Mouse (Mus musculus): ENCODE data around the gene Rasl11a. TPM values are rescaled to one million over a fixed set of nuclear protein-coding genes. Genes with fewer than 3 reads are reported as not detected.

Gene Rasl11a
- polyA plus RNA-seq, 1 experiment from 2014 or later = 12.5 TPM

DNA sequence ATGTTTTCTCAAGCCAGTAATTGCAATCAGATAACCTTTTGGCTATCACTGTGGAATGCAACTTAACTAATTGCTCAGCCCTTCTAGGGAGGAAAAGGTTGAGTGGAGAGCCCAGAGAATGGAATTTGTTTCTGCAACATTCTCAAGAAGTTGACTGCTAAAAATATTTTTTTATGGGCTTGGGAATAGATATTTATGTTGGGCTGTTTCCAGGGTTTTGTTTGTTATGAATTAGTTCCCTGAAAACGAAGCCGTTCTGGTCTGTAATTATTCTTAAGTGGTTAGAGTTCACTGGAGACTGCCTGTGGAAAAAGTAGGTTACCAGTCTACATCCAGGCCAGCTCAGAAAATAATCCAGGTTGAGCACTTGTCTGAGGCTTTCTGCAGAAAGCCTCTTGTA lies 1.6 kb downstream of the Rasl11a start:
- 86% methylated on average over 2 of the region's 2 CpGs for WGBS
- H3K4me2 ChIP-seq (replicated peaks) = peak overlapping the region; percentile 96
- no peaks in the 10 kb centered on the region for H3K9me3 ChIP-seq
- peak overlapping the region; percentile 78; the same call in 1 of the 2 replicates for H3K4me3 ChIP-seq (replicated peaks)
- 0 out of 2 replicates have a peak, but pooled peaks cover 2% of the 10 kb centered on the region for H3K36me3 ChIP-seq
- H3K27me3 ChIP-seq = no peaks in the 10 kb centered on the region
- ATAC-seq = no peak
- H3K4me1 ChIP-seq (replicated peaks) = peaks cover 20% of the 10 kb centered on the region
- no peak overlapping the region for H3K9ac ChIP-seq (replicated peaks)
- no peak overlapping the region for H3K27ac ChIP-seq

DNA sequence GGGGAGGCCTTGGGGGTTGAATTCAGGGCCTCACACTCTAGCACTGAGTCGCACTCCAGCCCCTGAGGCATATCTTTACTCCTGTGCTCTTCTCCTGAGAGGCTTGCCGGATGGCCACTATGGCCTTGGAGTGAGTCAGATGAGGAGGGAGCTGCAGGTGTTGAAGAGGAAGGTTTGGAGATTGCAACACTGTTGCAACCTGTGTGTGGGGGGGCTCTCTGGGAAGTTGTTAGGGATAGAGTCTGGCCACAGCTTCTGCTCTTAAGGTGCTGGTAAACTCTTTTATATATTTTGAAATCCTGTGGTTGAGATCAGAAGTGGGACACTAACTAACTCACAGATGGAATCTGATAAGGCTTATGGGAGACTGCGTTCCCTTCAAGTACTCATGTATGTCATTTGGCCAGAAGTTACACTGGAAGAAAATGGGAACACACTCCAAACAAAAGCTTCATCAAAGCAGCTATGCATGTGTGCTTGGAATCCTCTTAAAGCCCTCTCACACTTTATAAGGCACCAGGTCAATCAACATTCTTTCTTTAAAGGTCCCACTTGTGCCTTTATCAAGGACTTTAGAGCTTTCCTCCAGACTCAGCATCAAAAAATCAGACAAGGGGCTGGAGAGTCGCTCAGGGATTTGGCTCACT lies 4.2 kb downstream of the Rasl11a start:
- Histone ChIP-seq H3K27me3 (no peaks in the 10 kb centered on the region), H3K4me2 (replicated peaks) (no peak overlapping the region), H3K36me3 (0 out of 2 replicates have a peak, but pooled peaks cover 2% of the 10 kb centered on the region), H3K4me1 (replicated peaks) (peaks cover 20% of the 10 kb centered on the region), H3K27ac (no peak overlapping the region), H3K9me3 (no peaks in the 10 kb centered on the region), H3K9ac (replicated peaks) (no peak overlapping the region), H3K4me3 (replicated peaks) (no peak overlapping the region)
- ATAC-seq = no peak
- WGBS = 93% methylated on average over 4 of the region's 4 CpGs

DNA sequence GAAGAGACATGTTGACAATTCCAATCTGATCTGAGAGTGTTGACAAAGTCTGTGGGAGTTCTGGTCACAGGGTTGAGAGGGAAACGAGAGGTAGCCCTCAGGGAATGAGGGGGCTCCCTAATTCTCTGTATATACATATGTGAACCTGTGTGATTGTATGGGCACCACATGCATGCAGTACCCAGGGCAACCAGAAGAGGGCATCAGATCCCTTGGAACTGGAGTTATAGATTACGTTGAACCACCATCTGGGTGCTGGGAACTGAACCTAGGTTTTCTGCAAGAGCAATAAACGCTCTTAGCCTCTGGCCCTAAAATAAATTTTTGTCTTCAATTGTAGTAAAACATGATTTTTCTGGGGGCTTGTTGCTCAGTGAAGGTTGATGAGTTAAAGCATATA lies 11.2 kb downstream of the Rasl11a start:
- Histone ChIP-seq H3K4me1 (replicated peaks) (no peaks in the 10 kb centered on the region), H3K4me2 (replicated peaks) (no peak overlapping the region), H3K27ac (no peak overlapping the region), H3K9ac (replicated peaks) (no peak overlapping the region), H3K36me3 (no peaks in the 10 kb centered on the region), H3K4me3 (replicated peaks) (no peak overlapping the region), H3K27me3 (no peaks in the 10 kb centered on the region), H3K9me3 (no peaks in the 10 kb centered on the region)
- 93% methylated on average over 3 of the region's 3 CpGs for WGBS
- ATAC-seq = no peak

GRCm38 (mm10) chr5:146857620-146858019 lies 12.7 kb downstream of the Rasl11a start:
- no peaks in the 10 kb centered on the region for H3K4me1 ChIP-seq (replicated peaks)
- H3K27ac ChIP-seq = no peak overlapping the region
- H3K9me3 ChIP-seq = no peaks in the 10 kb centered on the region
- H3K4me3 ChIP-seq (replicated peaks) = no peak overlapping the region
- no peak overlapping the region for H3K4me2 ChIP-seq (replicated peaks)
- H3K9ac ChIP-seq (replicated peaks) = no peak overlapping the region
- 88% methylated on average over 8 of the region's 8 CpGs for WGBS
- ATAC-seq = no peak
- no peaks in the 10 kb centered on the region for H3K27me3 ChIP-seq
- no peaks in the 10 kb centered on the region for H3K36me3 ChIP-seq

DNA sequence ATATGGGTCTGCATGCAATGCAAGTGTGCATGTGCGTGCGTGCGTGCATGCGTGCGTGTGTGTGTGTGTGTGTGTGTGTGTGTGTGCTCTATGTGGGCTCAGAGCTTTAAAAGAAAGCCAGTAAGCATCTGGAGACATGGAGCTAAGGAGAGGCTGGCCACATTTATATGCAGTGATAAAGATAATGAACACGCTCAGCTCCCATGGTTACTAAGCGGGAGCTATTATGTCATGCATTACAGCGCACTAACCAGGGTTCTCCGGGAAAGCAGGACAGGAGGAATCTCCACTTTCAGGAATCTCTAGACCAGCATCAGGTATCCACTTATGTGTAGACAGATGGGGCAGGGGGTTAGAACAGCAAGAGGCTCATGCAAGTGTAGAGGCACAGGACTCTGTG lies 13.9 kb downstream of the Rasl11a start:
- no peaks in the 10 kb centered on the region for H3K36me3 ChIP-seq
- no peaks in the 10 kb centered on the region for H3K4me1 ChIP-seq (replicated peaks)
- no peak overlapping the region for H3K9ac ChIP-seq (replicated peaks)
- no peaks in the 10 kb centered on the region for H3K27me3 ChIP-seq
- H3K27ac ChIP-seq = no peak overlapping the region
- H3K4me3 ChIP-seq (replicated peaks) = no peak overlapping the region
- no peak overlapping the region for H3K4me2 ChIP-seq (replicated peaks)
- no peaks in the 10 kb centered on the region for H3K9me3 ChIP-seq
- ATAC-seq = peak; percentile 30; the same call in 1 of the 2 replicates
- WGBS = 91% methylated on average over 9 of the region's 9 CpGs

- no peak for ATAC-seq
- H3K36me3 ChIP-seq = no peaks in the 10 kb centered on the region
- no peak overlapping the region for H3K4me2 ChIP-seq (replicated peaks)
- no peaks in the 10 kb centered on the region for H3K9me3 ChIP-seq
- no peak overlapping the region for H3K9ac ChIP-seq (replicated peaks)
- H3K27me3 ChIP-seq = no peaks in the 10 kb centered on the region
- no peak overlapping the region for H3K27ac ChIP-seq
- 71% methylated on average over 8 of the region's 8 CpGs for WGBS
- no peak overlapping the region for H3K4me3 ChIP-seq (replicated peaks)
- no peaks in the 10 kb centered on the region for H3K4me1 ChIP-seq (replicated peaks)
These were observed 14.4 kb downstream of the Rasl11a start for GRCm38 (mm10) chr5:146859246-146859645.

- Histone ChIP-seq H3K9me3 (no peaks in the 10 kb centered on the region), H3K27ac (no peak overlapping the region), H3K27me3 (no peaks in the 10 kb centered on the region), H3K4me1 (replicated peaks) (no peaks in the 10 kb centered on the region), H3K4me2 (replicated peaks) (no peak overlapping the region), H3K4me3 (replicated peaks) (no peak overlapping the region), H3K9ac (replicated peaks) (no peak overlapping the region), H3K36me3 (no peaks in the 10 kb centered on the region)
- no peak for ATAC-seq
- 85% methylated on average over 18 of the region's 18 CpGs for WGBS
These were observed 15.5 kb downstream of the Rasl11a start for GRCm38 (mm10) chr5:146860222-146860998.

- H3K4me3 ChIP-seq (replicated peaks) = no peak overlapping the region
- 40% methylated on average over 7 of the region's 7 CpGs for WGBS
These were observed 16.7 kb downstream of the Rasl11a start for GRCm38 (mm10) chr5:146861588-146861987.

GRCm38 (mm10) chr5:146865511-146865910 lies 20.6 kb downstream of the Rasl11a start:
- 84% methylated on average over 4 of the region's 4 CpGs for WGBS
- no peak overlapping the region for H3K27ac ChIP-seq
- H3K9ac ChIP-seq (replicated peaks) = no peak overlapping the region
- no peak overlapping the region for H3K4me2 ChIP-seq (replicated peaks)
- H3K9me3 ChIP-seq = no peaks in the 10 kb centered on the region
- no peak overlapping the region for H3K4me3 ChIP-seq (replicated peaks)
- no peak for ATAC-seq
- H3K4me1 ChIP-seq (replicated peaks) = peaks cover 7% of the 10 kb centered on the region; the same call in 1 of the 2 replicates
- no peaks in the 10 kb centered on the region for H3K36me3 ChIP-seq
- no peaks in the 10 kb centered on the region for H3K27me3 ChIP-seq

More at GRCm38 (mm10) chr5:146861588-146861987, 16.7 kb downstream of the Rasl11a start:
- no peak overlapping the region for H3K9ac ChIP-seq (replicated peaks)
- H3K4me1 ChIP-seq (replicated peaks) = no peaks in the 10 kb centered on the region
- H3K4me2 ChIP-seq (replicated peaks) = no peak overlapping the region
- H3K9me3 ChIP-seq = no peaks in the 10 kb centered on the region
- H3K27me3 ChIP-seq = no peaks in the 10 kb centered on the region
- H3K36me3 ChIP-seq = no peaks in the 10 kb centered on the region
- ATAC-seq = no peak
- no peak overlapping the region for H3K27ac ChIP-seq

- Histone ChIP-seq H3K4me3 (replicated peaks) (no peak overlapping the region), H3K9ac (replicated peaks) (no peak overlapping the region), H3K27ac (no peak overlapping the region), H3K4me1 (replicated peaks) (peaks cover 7% of the 10 kb centered on the region; the same call in 1 of the 2 replicates), H3K4me2 (replicated peaks) (no peak overlapping the region), H3K9me3 (no peaks in the 10 kb centered on the region), H3K36me3 (no peaks in the 10 kb centered on the region), H3K27me3 (no peaks in the 10 kb centered on the region)
- ATAC-seq = no peak
- 93% methylated on average over 2 of the region's 2 CpGs for WGBS
These were observed 21.4 kb downstream of the Rasl11a start for GRCm38 (mm10) chr5:146866277-146866676.

- H3K27me3 ChIP-seq = no peaks in the 10 kb centered on the region
- peak overlapping the region; percentile 21 for H3K4me3 ChIP-seq (replicated peaks)
- ATAC-seq = peak; percentile 55
- H3K4me2 ChIP-seq (replicated peaks) = peak overlapping the region; percentile 49
- 5% methylated on average over 19 of the region's 19 CpGs for WGBS
- H3K27ac ChIP-seq = no peak overlapping the region
- peaks cover 7% of the 10 kb centered on the region; the same call in 1 of the 2 replicates for H3K4me1 ChIP-seq (replicated peaks)
- no peaks in the 10 kb centered on the region for H3K36me3 ChIP-seq
- H3K9me3 ChIP-seq = no peaks in the 10 kb centered on the region
- H3K9ac ChIP-seq (replicated peaks) = peak overlapping the region; percentile 55; the same call in 1 of the 2 replicates
These were observed 22.5 kb downstream of the Rasl11a start for GRCm38 (mm10) chr5:146867246-146867945.

GRCm38 (mm10) chr5:146867946-146868314 lies 23.1 kb downstream of the Rasl11a start:
- no peaks in the 10 kb centered on the region for H3K27me3 ChIP-seq
- H3K9ac ChIP-seq (replicated peaks) = peak overlapping the region; percentile 55; the same call in 1 of the 2 replicates
- peaks cover 7% of the 10 kb centered on the region; the same call in 1 of the 2 replicates for H3K4me1 ChIP-seq (replicated peaks)
- no peak overlapping the region for H3K27ac ChIP-seq
- peak overlapping the region; percentile 49; the same call in 1 of the 2 replicates for H3K4me2 ChIP-seq (replicated peaks)
- peak; percentile 44 for ATAC-seq
- H3K9me3 ChIP-seq = no peaks in the 10 kb centered on the region
- H3K36me3 ChIP-seq = no peaks in the 10 kb centered on the region
- WGBS = 10% methylated on average over 4 of the region's 4 CpGs
- no peak overlapping the region for H3K4me3 ChIP-seq (replicated peaks)

All from midbrain, embryonic 13.5 days (tissue).